Mouse (Mus musculus): Measurements from ENCODE around the gene Gm20388.

- TF ChIP-seq POLR2A (IDR thresholded peaks at IDR 0.05; ENCODE audit: insufficient read depth, low read length) (no peak), EP300 (IDR thresholded peaks at IDR 0.05; ENCODE audit: insufficient read depth, low read depth, low read length) (no peak)
Measured at GRCm38 (mm10) chr8:122260755-122261154, 2350.1 kb downstream of the Gm20388 start.

Measured in ES-Bruce4 (cell line).